Mouse (Mus musculus) ES-Bruce4 (cell line): Measurements from ENCODE around the gene Rdh5. TPM values are rescaled to one million over a fixed set of nuclear protein-coding genes. Genes with fewer than 3 reads are reported as not detected.

Experiments
- H3K27ac ChIP-seq: 2 replicates; pipeline ENCODE4 v1.5.1; 2012; ENCODE audit warnings: low read length, inconsistent platforms; ENCODE audit not compliant: insufficient read depth
- H3K27me3 ChIP-seq: 2 replicates; pipeline ENCODE4 v1.6.1; 2012; ENCODE audit warnings: mild to moderate bottlenecking, low read length, inconsistent platforms; ENCODE audit not compliant: control insufficient read depth, poor library complexity, insufficient read depth, severe bottlenecking
- H3K36me3 ChIP-seq: 2 replicates; pipeline ENCODE4 v1.6.1; 2012; ENCODE audit warnings: inconsistent platforms, mild to moderate bottlenecking, low read length, moderate library complexity; ENCODE audit not compliant: control insufficient read depth, poor library complexity, insufficient read depth, severe bottlenecking
- H3K4me1 ChIP-seq: one replicate; pipeline ENCODE4 v1.8.1; 2011; ENCODE audit warnings: low read length; ENCODE audit not compliant: control insufficient read depth, insufficient read depth
- H3K4me3 ChIP-seq: 2 replicates; pipeline ENCODE4 v1.5.1; 2011; ENCODE audit warnings: low read depth, mild to moderate bottlenecking, low read length
- H3K9ac ChIP-seq: 2 replicates; pipeline ENCODE4 v1.6.1; 2012; ENCODE audit warnings: low read depth, mild to moderate bottlenecking, inconsistent platforms; ENCODE audit not compliant: poor library complexity, severe bottlenecking
- H3K9me3 ChIP-seq: replicated peaks from 2 replicates; pipeline ENCODE4 v1.6.1; 2012; ENCODE audit warnings: mild to moderate bottlenecking, low read length, inconsistent platforms; ENCODE audit not compliant: control insufficient read depth, poor library complexity, insufficient read depth, severe bottlenecking
- CTCF ChIP-seq: IDR thresholded peaks from one replicate; pipeline ENCODE4 v1.8.1; 2011; ENCODE audit warnings: low read depth, low read length
- EP300 ChIP-seq: IDR thresholded peaks from 2 replicates; pipeline ENCODE4 v1.6.1; 2011; ENCODE audit warnings: low read depth, low read length; ENCODE audit not compliant: insufficient read depth
- POLR2A ChIP-seq: IDR thresholded peaks from one replicate; pipeline ENCODE4 v1.8.1; 2011; ENCODE audit warnings: low read length; ENCODE audit not compliant: insufficient read depth
- polyA plus RNA-seq: library from polyadenylated mRNA; stranded (reverse); fragments of >200 nt; gene quantifications from 2 replicates; pipeline ENCODE4 v1.2.4, GENCODE M21; 2011; ENCODE audit warnings: low read depth; ENCODE audit not compliant: missing spikeins, insufficient read depth, insufficient read length

Rdh5 gene
- polyA plus RNA-seq, 1 experiment, result 3.5 TPM

DNA sequence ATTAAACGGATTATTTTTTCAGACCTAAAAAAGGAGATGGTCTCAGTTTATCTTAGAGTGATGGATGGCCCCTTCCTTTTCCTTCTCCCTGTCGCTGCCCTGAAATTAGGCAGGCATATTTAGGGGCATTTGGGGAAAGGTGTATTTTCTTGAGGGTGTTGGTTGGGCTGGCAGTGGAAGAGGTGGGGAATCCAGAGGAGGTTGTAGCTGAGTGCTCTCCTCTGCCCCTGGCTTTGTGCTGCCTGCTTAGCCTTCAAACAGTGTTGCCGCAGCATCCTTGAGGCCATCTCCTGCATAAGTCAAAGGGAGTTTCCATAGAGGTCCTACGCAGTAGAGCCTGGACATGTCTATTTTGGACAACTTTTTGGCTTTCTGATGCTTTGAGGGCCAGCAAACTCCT is 9.9 kb downstream of the Rdh5 start:
- H3K9ac ChIP-seq, result no peak overlapping the region
- H3K36me3 ChIP-seq, result peaks cover 10% of the 10 kb centered on the region
- H3K4me3 ChIP-seq, result no peak overlapping the region
- H3K27ac ChIP-seq, result no peak overlapping the region
- H3K27me3 ChIP-seq, result no peaks in the 10 kb centered on the region
- peaks cover 1% of the 10 kb centered on the region for H3K4me1 ChIP-seq
- no peaks in the 10 kb centered on the region for H3K9me3 ChIP-seq
- no peak for TF ChIP-seq POLR2A

DNA sequence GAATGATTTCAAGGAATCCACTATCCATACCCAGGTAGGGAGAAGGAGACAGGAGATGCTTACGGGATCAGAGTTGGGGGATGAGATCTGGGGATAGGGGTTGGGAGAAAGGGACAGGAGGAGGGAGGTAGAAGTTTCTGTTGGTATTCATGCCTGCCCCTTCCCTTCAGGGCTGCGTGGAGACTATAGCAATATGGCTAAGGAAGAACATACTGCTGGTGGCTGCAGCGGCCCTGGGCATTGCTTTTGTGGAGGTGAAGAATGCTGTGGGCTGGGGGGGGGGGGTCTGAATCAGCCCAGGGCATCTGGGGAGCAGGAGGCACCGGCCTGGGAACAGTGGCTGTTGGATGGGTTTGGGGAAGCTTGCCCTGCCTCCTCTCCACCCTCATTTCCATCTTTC is 10.4 kb downstream of the Rdh5 start:
- peaks cover 10% of the 10 kb centered on the region for H3K36me3 ChIP-seq

DNA sequence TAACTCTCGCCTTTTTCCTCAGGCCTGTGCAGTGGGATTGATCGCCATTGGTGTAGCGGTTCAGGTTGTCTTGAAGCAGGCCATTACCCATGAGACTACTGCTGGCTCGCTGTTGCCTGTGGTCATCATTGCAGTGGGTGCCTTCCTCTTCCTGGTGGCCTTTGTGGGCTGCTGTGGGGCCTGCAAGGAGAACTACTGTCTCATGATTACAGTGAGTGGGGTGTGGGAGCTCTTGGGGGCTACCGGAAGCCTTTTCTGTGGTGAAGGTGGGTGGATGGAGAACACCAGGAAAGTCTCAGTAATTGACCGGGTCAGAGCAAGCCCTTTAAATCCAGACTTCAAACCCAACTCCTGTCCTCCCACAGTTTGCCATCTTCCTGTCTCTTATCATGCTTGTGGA is 11.3 kb downstream of the Rdh5 start:
- peak overlapping the region; percentile 90 for H3K4me3 ChIP-seq
- H3K4me1 ChIP-seq, result peaks cover 1% of the 10 kb centered on the region
- H3K27me3 ChIP-seq, result no peaks in the 10 kb centered on the region
- no peaks in the 10 kb centered on the region for H3K9me3 ChIP-seq
- TF ChIP-seq POLR2A, result no peak
- H3K36me3 ChIP-seq, result peaks cover 4% of the 10 kb centered on the region
- H3K9ac ChIP-seq, result peak overlapping the region; percentile 95; the same call in 1 of the 2 replicates
- H3K27ac ChIP-seq, result no peak overlapping the region

More for the DNA sequence above, 10.4 kb downstream of the Rdh5 start:
- TF ChIP-seq EP300 (no peak), POLR2A (no peak)
- H3K9me3 ChIP-seq, result no peaks in the 10 kb centered on the region
- no peak overlapping the region for H3K9ac ChIP-seq
- H3K27ac ChIP-seq, result no peak overlapping the region
- no peaks in the 10 kb centered on the region for H3K27me3 ChIP-seq
- H3K4me1 ChIP-seq, result peaks cover 1% of the 10 kb centered on the region
- H3K4me3 ChIP-seq, result no peak overlapping the region

DNA sequence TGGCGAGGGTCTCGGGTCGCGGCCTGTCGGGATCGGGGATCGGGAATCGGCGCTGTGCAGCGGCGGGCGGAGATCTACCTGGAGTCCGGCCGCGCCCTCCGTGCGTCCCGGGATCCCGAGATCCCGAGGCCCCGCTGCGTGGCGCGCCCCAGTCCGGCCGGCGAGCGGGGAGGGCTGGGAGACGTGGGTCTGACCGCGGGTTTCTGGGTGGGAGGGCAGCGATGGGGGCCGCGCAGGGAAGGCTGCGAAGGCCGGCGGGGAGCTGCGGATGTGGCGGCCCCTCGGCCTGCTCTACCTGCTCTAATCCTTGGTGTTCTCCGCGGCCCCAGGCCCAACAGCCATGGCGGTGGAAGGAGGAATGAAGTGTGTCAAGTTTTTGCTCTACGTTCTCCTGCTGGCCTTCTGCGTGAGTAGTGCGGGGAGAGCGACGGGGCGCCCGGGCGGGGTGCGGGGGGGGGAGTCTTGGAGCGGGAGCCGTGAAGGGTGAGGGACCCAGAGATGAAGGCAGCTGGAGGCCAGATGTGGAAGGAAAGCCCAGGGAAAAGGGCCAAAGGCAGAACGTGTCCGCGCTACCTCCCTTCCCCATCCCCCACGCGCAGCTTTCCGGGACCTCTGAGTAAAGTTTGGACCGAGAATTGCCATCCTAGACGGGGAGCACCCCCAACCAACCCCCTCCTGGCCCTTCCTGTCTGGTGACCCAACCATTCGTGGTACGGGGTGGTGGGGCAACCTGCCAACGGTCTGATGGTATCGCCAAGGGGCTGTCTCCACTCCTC is 12.4 kb downstream of the Rdh5 start:
- peak overlapping the region; percentile 95 for H3K9ac ChIP-seq
- no peaks in the 10 kb centered on the region for H3K9me3 ChIP-seq
- TF ChIP-seq EP300 (no peak), CTCF (no peak), POLR2A (no peak)
- H3K27ac ChIP-seq, result no peak overlapping the region
- peak overlapping the region; percentile 90 for H3K4me3 ChIP-seq
- no peaks in the 10 kb centered on the region for H3K27me3 ChIP-seq
- H3K4me1 ChIP-seq, result peaks cover 1% of the 10 kb centered on the region
- no peaks in the 10 kb centered on the region; the same call in none of the 2 replicates for H3K36me3 ChIP-seq

DNA sequence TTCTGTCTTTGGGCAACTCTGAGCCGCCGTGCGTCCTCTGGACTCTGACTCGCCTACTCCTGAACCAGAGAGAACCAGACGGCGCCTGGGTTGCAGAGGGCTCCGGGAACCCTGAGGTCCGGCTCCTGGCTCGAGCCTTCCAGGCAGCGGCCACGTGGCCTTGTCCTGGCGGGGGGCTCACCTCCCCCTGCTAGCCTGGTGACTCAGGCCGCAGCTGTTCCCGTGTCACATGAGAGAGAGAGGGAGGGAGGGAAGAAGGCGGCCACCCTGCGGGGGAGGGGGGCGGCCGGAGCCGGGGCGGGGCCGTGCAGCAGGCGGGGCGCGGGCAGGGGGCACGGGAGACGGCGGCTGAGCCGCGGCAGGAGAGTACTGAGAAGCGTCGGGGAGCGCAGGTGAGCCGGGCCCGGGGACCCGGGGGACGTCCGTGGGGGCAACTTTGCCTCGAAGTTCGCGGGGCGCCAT is 13.1 kb downstream of the Rdh5 start:
- Histone ChIP-seq H3K4me3 (peak overlapping the region; percentile 90), H3K27ac (peak overlapping the region; percentile 4; the same call in 1 of the 2 replicates), H3K9ac (peak overlapping the region; percentile 95), H3K4me1 (peaks cover 1% of the 10 kb centered on the region), H3K27me3 (no peaks in the 10 kb centered on the region), H3K9me3 (no peaks in the 10 kb centered on the region), H3K36me3 (no peaks in the 10 kb centered on the region; the same call in none of the 2 replicates)
- TF ChIP-seq EP300, result peak; percentile 92
- no peak for TF ChIP-seq POLR2A

DNA sequence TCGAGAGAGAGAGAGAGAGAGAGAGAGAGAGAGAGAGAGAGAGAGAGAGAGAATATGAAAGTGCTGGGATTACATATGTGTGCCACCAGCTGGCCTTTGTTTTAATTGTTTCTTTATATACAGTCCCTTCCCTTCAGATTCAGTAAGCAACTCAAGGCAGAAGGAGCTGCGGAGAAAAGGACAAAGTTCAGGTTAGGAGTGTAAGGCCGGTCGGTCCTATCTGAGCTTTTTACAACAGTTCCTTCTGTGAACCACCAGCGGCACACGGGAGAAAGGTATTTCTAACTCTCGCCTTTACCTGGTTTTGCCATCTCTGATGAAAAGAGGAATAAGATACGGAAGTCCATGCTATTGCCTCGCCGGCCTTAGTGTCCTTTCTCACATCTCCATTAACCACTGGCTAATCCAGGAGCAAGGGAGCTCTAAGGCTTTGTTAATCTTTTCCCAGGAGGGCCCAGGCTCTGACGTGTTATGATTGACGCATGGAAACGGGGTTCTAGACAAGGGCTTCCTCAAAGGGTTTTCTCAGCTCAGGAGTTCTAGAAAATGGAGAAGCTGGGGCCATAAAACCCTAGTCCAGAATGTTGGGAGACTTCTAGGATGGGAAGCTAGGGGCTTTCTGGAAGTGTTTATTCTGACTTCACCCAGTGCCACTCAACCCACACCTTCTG is 13.8 kb downstream of the Rdh5 start:
- Histone ChIP-seq H3K9me3 (no peaks in the 10 kb centered on the region), H3K27me3 (no peaks in the 10 kb centered on the region), H3K36me3 (no peaks in the 10 kb centered on the region; the same call in none of the 2 replicates), H3K4me3 (peak overlapping the region; percentile 45), H3K27ac (peak overlapping the region; percentile 4; the same call in 1 of the 2 replicates), H3K4me1 (peaks cover 1% of the 10 kb centered on the region), H3K9ac (peak overlapping the region; percentile 95)
- TF ChIP-seq CTCF, result no peak
- no peak for TF ChIP-seq EP300
- no peak for TF ChIP-seq POLR2A
